Mouse (Mus musculus): ENCODE measurements around the gene Ly6g. TPM values are rescaled to one million over a fixed set of nuclear protein-coding genes. Genes with fewer than 3 reads are reported as not detected.

The Ly6g gene
- total and polyA plus RNA-seq, 3 experiments: not detected

Other genes starting within 250 kb of the Ly6g start
- under 1 TPM; 0.24 to 0.26 TPM for gene Ly6i, start 171.8 kb upstream of the Ly6g start, total RNA-seq (2021)
- gene Ly6i, start 171.8 kb upstream of the Ly6g start, polyA plus RNA-seq (2012; rRNA removed): 0.11 and 0.12 TPM in 2 replicates
- 100 to 1,000 TPM in 1 of 2 experiments, 10 to 100 TPM in 1; 63.1 to 112 TPM for gene Ly6a, start 157.2 kb upstream of the Ly6g start, total RNA-seq (2021)
- 41.7 and 49.1 TPM in 2 replicates for gene Ly6a, start 157.2 kb upstream of the Ly6g start, polyA plus RNA-seq (2012; rRNA removed)
- 100 to 1,000 TPM in 1 of 2 experiments, 10 to 100 TPM in 1; 88.0 to 148 TPM for gene Ly6c1, start 106.4 kb upstream of the Ly6g start, total RNA-seq (2021)
- gene Ly6c1, start 106.4 kb upstream of the Ly6g start, polyA plus RNA-seq (2012; rRNA removed): 234 and 281 TPM in 2 replicates
- 1 to 10 TPM; 4.1 to 4.4 TPM for gene Ly6c2, start 43.3 kb upstream of the Ly6g start, total RNA-seq (2021)
- 4.9 and 6.5 TPM in 2 replicates for gene Ly6c2, start 43.3 kb upstream of the Ly6g start, polyA plus RNA-seq (2012; rRNA removed)
- gene BC025446, start 61.1 kb downstream of the Ly6g start, total RNA-seq (2021): under 1 TPM in 1 of 2 experiments, not detected in 1; 0.43 TPM
- gene BC025446, start 61.1 kb downstream of the Ly6g start, polyA plus RNA-seq (2012; rRNA removed): 0.19 TPM in 1 of 2 replicates, not detected in the other
- not detected for gene Ly6f, start 113.2 kb downstream of the Ly6g start, total RNA-seq (2021)
- not detected in 2 replicates for gene Ly6f, start 113.2 kb downstream of the Ly6g start, polyA plus RNA-seq (2012; rRNA removed)

Measured in adrenal gland, adult 2 months (tissue).